Mouse (Mus musculus) midbrain, embryonic 16.5 days (tissue): ENCODE results near the gene Zmym4. TPM values are rescaled to one million over a fixed set of nuclear protein-coding genes. Genes with fewer than 3 reads are reported as not detected.
"Not testable (repeated sequence)": the region's sequence is repeated elsewhere in the genome, so short reads cannot be mapped to it uniquely, and the experiment has no call there.

Experiments
- ATAC-seq: fragments of 200-750 bp; cut with Nextera tagmentation; 2 replicates; pipeline ENCODE4 v1.8.0; 2017; ENCODE audit warnings: moderate TSS enrichment
- H3K27ac ChIP-seq: fragments of 300-500 bp; sonication (generic); 2 replicates; pipeline ENCODE4 v1.5.1; 2014; ENCODE audit warnings: mild to moderate bottlenecking, low read length, mixed read lengths
- H3K27me3 ChIP-seq: fragments of 300-500 bp; sonication (generic); 2 replicates; pipeline ENCODE4 v1.6.1; 2014; ENCODE audit warnings: low read depth, low read length, mixed read lengths; ENCODE audit not compliant: control insufficient read depth, insufficient read depth
- H3K36me3 ChIP-seq: fragments of 300-500 bp; sonication (generic); 2 replicates; pipeline ENCODE4 v1.6.1; 2014; ENCODE audit warnings: mild to moderate bottlenecking, low read length, moderate library complexity, mixed read lengths; ENCODE audit not compliant: control insufficient read depth, insufficient read depth
- H3K4me1 ChIP-seq: fragments of 300-500 bp; sonication (generic); 2 replicates; pipeline ENCODE4 v1.6.1; 2014; ENCODE audit warnings: mild to moderate bottlenecking, low read length, mixed read lengths; ENCODE audit not compliant: control insufficient read depth, insufficient read depth
- H3K4me2 ChIP-seq: fragments of 300-500 bp; sonication (generic); 2 replicates; pipeline ENCODE4 v1.6.1; 2014; ENCODE audit warnings: mild to moderate bottlenecking, low read length, mixed read lengths
- H3K4me3 ChIP-seq: fragments of 300-500 bp; sonication (generic); 2 replicates; pipeline ENCODE4 v1.5.1; 2014; ENCODE audit warnings: low read depth, mild to moderate bottlenecking, low read length, moderate library complexity, mixed read lengths
- H3K9ac ChIP-seq: fragments of 300-500 bp; sonication (generic); 2 replicates; pipeline ENCODE4 v1.6.1; 2014; ENCODE audit warnings: low read depth, low read length, mixed read lengths
- H3K9me3 ChIP-seq: fragments of 300-500 bp; sonication (generic); replicated peaks from 2 replicates; pipeline ENCODE4 v1.6.1; 2014; ENCODE audit warnings: mild to moderate bottlenecking, low read length, mixed read lengths; ENCODE audit not compliant: control insufficient read depth, poor library complexity, severe bottlenecking
- whole genome bisulfite sequencing: fragments of 180-500 bp; shearing (Covaris S2); extraction: QIAGEN DNeasy Blood & Tissue Kit; methylation state at CpG from one replicate; pipeline ENCODE4 v1.1.7; 2014; 5-methylcytosine and 5-hydroxymethylcytosine counted together
- polyA plus RNA-seq: library from polyadenylated mRNA; unstranded; fragments of >200 nt; fragmentation: Nextera tagmentation; extraction: Ambion mirVana; gene quantifications from 2 replicates; pipeline ENCODE4 v1.2.1, GENCODE M21; 2015

Zmym4 gene
- polyA plus RNA-seq, 1 experiment from 2014 or later = 28.5 TPM

DNA sequence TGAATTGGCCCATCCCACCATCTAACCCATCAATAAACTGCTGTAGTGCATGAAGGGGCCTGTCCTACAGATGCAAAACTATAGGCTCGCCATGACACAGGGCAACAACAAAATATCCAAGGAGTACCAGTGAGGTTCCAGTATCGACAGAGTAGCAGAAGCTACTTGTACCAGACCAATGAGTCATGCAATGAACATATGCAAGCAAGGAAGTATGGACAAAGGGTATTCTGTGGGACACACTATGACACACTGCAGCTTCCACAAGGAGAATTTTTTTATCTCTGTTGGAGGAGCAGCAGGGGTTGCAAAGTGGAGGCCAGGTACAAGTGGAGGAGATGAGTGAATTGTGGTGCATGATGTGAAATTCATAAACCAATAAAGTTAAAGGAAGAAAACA lies 9.7 kb downstream of the Zmym4 start:
- H3K27me3 ChIP-seq = no peaks in the 10 kb centered on the region
- ATAC-seq = no peak
- no peak overlapping the region for H3K4me2 ChIP-seq
- no peaks in the 10 kb centered on the region for H3K9me3 ChIP-seq
- WGBS = 95% methylated on average over 2 of the region's 2 CpGs
- no peak overlapping the region for H3K27ac ChIP-seq
- H3K36me3 ChIP-seq = no peaks in the 10 kb centered on the region
- H3K4me3 ChIP-seq = no peak overlapping the region
- H3K4me1 ChIP-seq = no peaks in the 10 kb centered on the region; the same call in 1 of the 2 replicates
- H3K9ac ChIP-seq = no peak overlapping the region

DNA sequence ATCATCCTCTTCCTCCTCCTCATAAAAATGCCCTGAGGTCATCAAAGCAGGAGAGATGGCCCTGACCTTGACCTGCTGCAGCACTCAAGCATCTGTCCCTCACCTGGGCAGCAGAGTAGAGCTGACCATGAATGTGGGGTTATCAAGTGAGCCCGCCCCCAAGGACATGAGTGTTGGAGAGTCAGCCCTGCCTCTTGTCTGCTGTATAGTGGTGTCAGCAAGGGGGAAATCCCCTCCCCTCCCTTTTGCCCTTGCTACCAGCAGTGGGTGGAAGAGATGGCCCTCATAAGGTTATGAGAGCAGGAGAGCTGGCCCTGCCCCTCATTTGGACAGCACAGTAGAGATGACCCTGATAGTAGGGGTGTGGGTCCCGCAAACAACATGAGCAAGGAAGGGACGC lies 10.5 kb downstream of the Zmym4 start:
- ATAC-seq = no peak
- no peaks in the 10 kb centered on the region for H3K9me3 ChIP-seq
- no peaks in the 10 kb centered on the region; the same call in 1 of the 2 replicates for H3K4me1 ChIP-seq
- no peak overlapping the region for H3K9ac ChIP-seq
- H3K4me2 ChIP-seq = no peak overlapping the region
- no peak overlapping the region for H3K27ac ChIP-seq
- WGBS = 100% methylated on average over 3 of the region's 3 CpGs
- H3K4me3 ChIP-seq = no peak overlapping the region
- H3K27me3 ChIP-seq = no peaks in the 10 kb centered on the region
- no peaks in the 10 kb centered on the region for H3K36me3 ChIP-seq

DNA sequence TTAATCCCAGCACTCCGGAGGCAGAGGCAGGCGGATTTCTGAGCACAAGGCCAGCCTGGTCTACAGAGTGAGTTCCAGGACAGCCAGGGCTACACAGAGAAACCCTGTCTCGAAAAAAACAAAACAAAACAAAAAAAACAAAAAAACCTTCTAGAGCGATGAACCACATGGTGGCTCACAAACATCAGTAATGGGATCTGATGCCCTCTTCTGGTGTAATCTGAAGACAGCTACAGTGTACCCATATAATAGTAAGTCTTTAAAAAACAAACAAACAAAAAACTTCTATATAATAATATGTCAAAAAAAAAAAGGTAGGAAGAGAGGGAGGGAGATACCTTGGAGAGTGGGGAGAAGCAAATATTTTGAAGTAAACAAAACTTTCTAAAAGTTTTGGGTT lies 17.1 kb downstream of the Zmym4 start:
- H3K27me3 ChIP-seq, H3K4me3 ChIP-seq, ATAC-seq, H3K9ac ChIP-seq, H3K9me3 ChIP-seq, H3K4me2 ChIP-seq, H3K4me1 ChIP-seq, H3K36me3 ChIP-seq, H3K27ac ChIP-seq: not testable (repeated sequence)
- 93% methylated on average over 4 of the region's 4 CpGs for WGBS

DNA sequence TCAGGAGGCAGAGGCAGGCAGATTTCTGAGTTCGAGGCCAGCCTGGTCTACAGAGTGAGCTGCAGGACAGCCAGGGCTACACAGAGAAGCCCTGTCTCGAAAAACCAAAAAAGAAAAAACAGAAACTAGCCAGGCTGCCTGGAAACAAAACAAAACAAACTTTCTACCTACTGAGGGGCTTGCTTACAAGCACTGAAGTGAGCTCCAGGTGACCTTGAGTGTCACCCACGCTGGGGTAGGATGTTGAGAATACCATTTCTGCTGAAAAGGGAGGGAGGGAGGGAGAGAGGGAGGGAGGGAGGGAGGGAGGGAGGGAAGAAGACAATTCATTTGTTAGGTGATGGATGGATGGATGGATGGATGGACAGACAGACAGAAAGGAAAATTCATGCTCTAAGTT lies 24.5 kb downstream of the Zmym4 start:
- no peak overlapping the region for H3K4me2 ChIP-seq
- no peak overlapping the region for H3K4me3 ChIP-seq
- H3K27ac ChIP-seq = no peak overlapping the region
- H3K36me3 ChIP-seq = 0 out of 2 replicates have a peak, but pooled peaks cover 3% of the 10 kb centered on the region
- H3K27me3 ChIP-seq = no peaks in the 10 kb centered on the region
- H3K4me1 ChIP-seq = no peaks in the 10 kb centered on the region
- no peaks in the 10 kb centered on the region for H3K9me3 ChIP-seq
- no peak overlapping the region for H3K9ac ChIP-seq
- ATAC-seq = no peak
- 96% methylated on average over 3 of the region's 3 CpGs for WGBS

- no peaks in the 10 kb centered on the region for H3K27me3 ChIP-seq
- no peaks in the 10 kb centered on the region for H3K4me1 ChIP-seq
- 0 out of 2 replicates have a peak, but pooled peaks cover 3% of the 10 kb centered on the region for H3K36me3 ChIP-seq
- H3K9ac ChIP-seq = no peak overlapping the region
- WGBS = 100% methylated on average over 3 of the region's 3 CpGs
- H3K4me2 ChIP-seq = no peak overlapping the region
- no peaks in the 10 kb centered on the region for H3K9me3 ChIP-seq
- no peak for ATAC-seq
- H3K27ac ChIP-seq = no peak overlapping the region
- no peak overlapping the region for H3K4me3 ChIP-seq
Observed at GRCm38 (mm10) chr4:126942846-126943245, 25.1 kb downstream of the Zmym4 start.

- WGBS = 97% methylated on average over 1 of the region's 1 CpGs
Observed at GRCm38 (mm10) chr4:126927701-126928100, 40.2 kb downstream of the Zmym4 start.

DNA sequence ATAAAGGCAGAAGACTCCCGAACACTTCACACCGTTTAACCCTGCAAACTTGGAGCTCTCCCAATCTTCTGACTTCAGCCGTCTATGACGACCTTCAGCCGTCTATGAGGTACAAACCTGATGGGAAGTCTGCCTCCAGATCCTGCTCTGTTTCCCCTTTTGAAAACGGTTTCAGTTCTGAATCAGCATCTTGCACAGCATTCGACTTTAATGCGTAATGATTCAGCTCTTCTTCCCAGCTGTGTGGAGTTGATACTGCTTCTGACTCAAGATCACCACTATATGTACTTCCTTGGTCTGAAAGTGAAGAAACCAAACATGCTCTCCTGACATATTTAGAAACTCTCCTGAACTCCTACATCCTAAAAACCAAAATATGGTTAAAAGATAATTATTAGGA lies 78.1 kb downstream of the Zmym4 start:
- Histone ChIP-seq H3K4me1 (no peaks in the 10 kb centered on the region), H3K9me3 (no peaks in the 10 kb centered on the region), H3K27me3 (no peaks in the 10 kb centered on the region), H3K36me3 (peaks cover 31% of the 10 kb centered on the region), H3K9ac (no peak overlapping the region), H3K4me3 (no peak overlapping the region), H3K4me2 (no peak overlapping the region), H3K27ac (no peak overlapping the region)
- WGBS = 94% methylated on average over 8 of the region's 8 CpGs
- ATAC-seq = no peak

More at GRCm38 (mm10) chr4:126927701-126928100, 40.2 kb downstream of the Zmym4 start:
- H3K4me3 ChIP-seq = no peak overlapping the region
- H3K27ac ChIP-seq = no peak overlapping the region
- ATAC-seq = no peak
- H3K4me2 ChIP-seq = no peak overlapping the region
- H3K9ac ChIP-seq = no peak overlapping the region
- no peaks in the 10 kb centered on the region for H3K27me3 ChIP-seq
- no peaks in the 10 kb centered on the region for H3K9me3 ChIP-seq
- no peaks in the 10 kb centered on the region for H3K4me1 ChIP-seq
- H3K36me3 ChIP-seq = no peaks in the 10 kb centered on the region

DNA sequence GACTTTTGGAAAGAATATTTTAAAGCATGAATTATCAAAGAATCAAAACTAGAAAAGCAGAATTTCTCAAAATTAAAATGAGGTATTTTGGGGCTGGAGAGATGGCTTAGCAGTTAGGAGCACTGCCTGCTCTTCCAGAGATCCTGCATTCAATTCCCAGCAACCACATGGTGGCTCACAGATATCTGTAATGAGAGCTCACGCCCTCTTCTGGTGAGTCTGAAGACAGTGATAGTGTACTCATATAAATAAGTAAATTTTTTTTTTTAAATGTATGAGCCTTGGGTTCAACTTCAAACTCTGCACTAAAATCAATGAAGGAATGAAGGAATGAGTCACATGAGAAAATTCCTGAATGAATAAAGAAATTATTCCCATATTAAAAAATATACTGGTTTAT lies 82.0 kb downstream of the Zmym4 start:
- Histone ChIP-seq H3K4me2 (no peak overlapping the region), H3K4me1 (no peaks in the 10 kb centered on the region), H3K27me3 (no peaks in the 10 kb centered on the region), H3K9me3 (no peaks in the 10 kb centered on the region), H3K36me3 (peaks cover 36% of the 10 kb centered on the region), H3K9ac (no peak overlapping the region), H3K4me3 (no peak overlapping the region), H3K27ac (no peak overlapping the region)
- no peak for ATAC-seq
- 40% methylated on average over 1 of the region's 1 CpGs for WGBS

- Histone ChIP-seq H3K9ac (no peak overlapping the region), H3K27ac (no peak overlapping the region), H3K27me3 (no peaks in the 10 kb centered on the region), H3K9me3 (no peaks in the 10 kb centered on the region), H3K4me3 (no peak overlapping the region), H3K4me2 (no peak overlapping the region), H3K36me3 (peaks cover 30% of the 10 kb centered on the region), H3K4me1 (no peaks in the 10 kb centered on the region)
- 94% methylated on average over 5 of the region's 5 CpGs for WGBS
- ATAC-seq = no peak
Observed at GRCm38 (mm10) chr4:126883602-126884001, 84.3 kb downstream of the Zmym4 start.
